Mouse (Mus musculus) liver, embryonic 14.5 days (tissue): ENCODE measurements around the gene Clnk. TPM values are rescaled to one million over a fixed set of nuclear protein-coding genes. Genes with fewer than 3 reads are reported as not detected.
"Not testable (repeated sequence)": the region's sequence is repeated elsewhere in the genome, so short reads cannot be mapped to it uniquely, and the experiment has no call there.

Experiments
- ATAC-seq: fragments of 200-750 bp; cut with Nextera tagmentation; 2 replicates; pipeline ENCODE4 v1.8.0; 2017; ENCODE audit warnings: moderate number of reproducible peaks, mild to moderate bottlenecking, moderate library complexity; ENCODE audit not compliant: insufficient read depth
- DNase-seq, 3 experiments: peaks; one replicate each; pipeline ENCODE4 v3.0.0-alpha.2; 2012 to 2013; ENCODE audit warnings: low read depth in 3 of 3, low spot score in 3 of 3
- H3K27ac ChIP-seq: fragments of 300-500 bp; sonication (generic); 2 replicates; pipeline ENCODE4 v1.5.1; 2014; ENCODE audit warnings: moderate library complexity, mild to moderate bottlenecking, control low read depth, inconsistent platforms
- H3K27me3 ChIP-seq: fragments of 300-500 bp; sonication (generic); 2 replicates; pipeline ENCODE4 v1.6.1; 2014; ENCODE audit warnings: mild to moderate bottlenecking, low read length, moderate library complexity; ENCODE audit not compliant: control insufficient read depth, insufficient read depth
- H3K36me3 ChIP-seq: fragments of 300-500 bp; sonication (generic); replicated peaks from 2 replicates; pipeline ENCODE4 v1.6.1; 2014; ENCODE audit warnings: low read depth; ENCODE audit not compliant: control insufficient read depth, insufficient read depth
- H3K4me1 ChIP-seq, 2 experiments: fragments of 200-500 bp in 1 of 2; fragments of 300-500 bp in 1 of 2; sonication (generic) in 1 of 2; replicated peaks; 2 replicates each; pipeline ENCODE4 v1.6.1; 2012 to 2014; ENCODE audit warnings: antibody characterized with exemption in 1 of 2, inconsistent platforms in 1 of 2, low read length in 1 of 2; ENCODE audit not compliant: control insufficient read depth in 2 of 2, insufficient read depth in 2 of 2
- H3K4me2 ChIP-seq: fragments of 300-500 bp; sonication (generic); 2 replicates; pipeline ENCODE4 v1.6.1; 2014; ENCODE audit warnings: low read depth, mild to moderate bottlenecking, control low read depth, moderate library complexity
- H3K4me3 ChIP-seq, 2 experiments: fragments of 200-500 bp in 1 of 2; fragments of 300-500 bp in 1 of 2; sonication (generic) in 1 of 2; 2 replicates each; pipeline ENCODE4 v1.5.1; 2012 to 2014; ENCODE audit warnings: low read depth in 2 of 2, low read length in 2 of 2, mild to moderate bottlenecking in 2 of 2, control low read depth in 1 of 2, inconsistent platforms in 1 of 2, moderate library complexity in 1 of 2; ENCODE audit not compliant: insufficient read depth in 1 of 2
- H3K9ac ChIP-seq: fragments of 300-500 bp; sonication (generic); replicated peaks from 2 replicates; pipeline ENCODE4 v1.6.1; 2014; ENCODE audit warnings: mild to moderate bottlenecking, control low read depth, moderate library complexity
- H3K9me3 ChIP-seq: fragments of 300-500 bp; sonication (generic); 2 replicates; pipeline ENCODE4 v1.6.1; 2016; ENCODE audit warnings: low read length, mixed read lengths; ENCODE audit not compliant: control insufficient read depth
- CTCF ChIP-seq: IDR thresholded peaks from 2 replicates; pipeline ENCODE4 v1.5.1; 2016; ENCODE audit warnings: antibody characterized with exemption, low read depth, control low read depth
- EP300 ChIP-seq: IDR thresholded peaks from 2 replicates; pipeline ENCODE4 v1.6.1; 2016; ENCODE audit warnings: antibody characterized with exemption, low read depth
- WGBS: fragments of 180-500 bp; shearing (Covaris S2); extraction: QIAGEN DNeasy Blood & Tissue Kit; methylation state at CpG from one replicate; pipeline ENCODE4 v1.1.7; 2014; ENCODE audit not compliant: insufficient replicate concordance; 5-methylcytosine and 5-hydroxymethylcytosine counted together
- polyA plus RNA-seq, 2 experiments: library from polyadenylated mRNA; depleted of rRNA in 1 of 2; stranded (reverse) in 1 of 2; unstranded in 1 of 2; fragments of >200 nt; fragmentation: Nextera tagmentation in 1 of 2; extraction: Ambion mirVana in 1 of 2; gene quantifications; 2 replicates each; pipeline versions ENCODE4 v1.2.1 to v1.2.3; 2012 to 2014

The Clnk gene
- polyA plus RNA-seq, 2 experiments: 0.07 to 0.18 TPM

- WGBS: 50% methylated on average over 1 of the region's 1 CpGs
- no peak for DNase-seq
Measured at GRCm38 (mm10) chr5:38888646-38889045, 12.0 kb upstream of the Clnk start.

DNA sequence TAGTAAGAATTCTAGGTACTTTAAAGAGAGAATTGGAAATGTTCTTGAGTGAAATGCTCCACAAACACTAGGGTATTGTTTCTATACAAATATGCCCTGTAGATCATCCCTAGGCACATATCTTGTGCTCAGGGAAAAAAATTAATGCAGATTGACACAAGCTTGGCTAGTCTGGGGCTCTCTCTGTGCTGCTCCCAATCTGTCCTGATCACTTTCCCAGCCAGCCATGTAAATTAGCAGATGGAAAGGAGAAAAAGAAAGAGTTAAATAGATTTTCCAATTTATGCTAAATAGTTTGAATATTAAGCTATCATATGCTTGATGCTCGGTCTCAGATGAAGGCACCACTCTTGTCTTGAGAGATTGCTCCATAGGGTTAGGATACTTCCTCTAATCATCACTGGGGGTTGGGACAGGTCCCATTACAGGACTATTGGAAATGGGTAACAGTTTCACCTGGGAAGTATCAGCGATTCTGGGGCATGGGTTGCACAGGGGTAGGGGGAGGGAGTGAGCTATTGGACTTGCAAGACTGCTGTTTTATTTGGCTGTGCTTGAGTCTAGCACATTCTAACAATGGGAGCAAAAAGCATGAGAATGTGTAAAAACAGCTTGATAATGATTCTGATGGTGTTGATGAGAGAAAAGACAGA lies 10.1 kb upstream of the Clnk start:
- DNase-seq: no peak
- no peaks in the 10 kb centered on the region for H3K27me3 ChIP-seq
- 49% methylated on average over 2 of the region's 2 CpGs for WGBS

More at GRCm38 (mm10) chr5:38888646-38889045, 12.0 kb upstream of the Clnk start:
- Histone ChIP-seq H3K4me1 (no peaks in the 10 kb centered on the region), H3K27me3 (no peaks in the 10 kb centered on the region), H3K9ac (no peak overlapping the region), H3K27ac (no peak overlapping the region), H3K36me3 (no peaks in the 10 kb centered on the region), H3K4me2 (no peak overlapping the region), H3K4me3 (no peak overlapping the region), H3K9me3 (no peaks in the 10 kb centered on the region)
- TF ChIP-seq EP300: no peak
- TF ChIP-seq CTCF: no peak
- ATAC-seq: no peak

DNA sequence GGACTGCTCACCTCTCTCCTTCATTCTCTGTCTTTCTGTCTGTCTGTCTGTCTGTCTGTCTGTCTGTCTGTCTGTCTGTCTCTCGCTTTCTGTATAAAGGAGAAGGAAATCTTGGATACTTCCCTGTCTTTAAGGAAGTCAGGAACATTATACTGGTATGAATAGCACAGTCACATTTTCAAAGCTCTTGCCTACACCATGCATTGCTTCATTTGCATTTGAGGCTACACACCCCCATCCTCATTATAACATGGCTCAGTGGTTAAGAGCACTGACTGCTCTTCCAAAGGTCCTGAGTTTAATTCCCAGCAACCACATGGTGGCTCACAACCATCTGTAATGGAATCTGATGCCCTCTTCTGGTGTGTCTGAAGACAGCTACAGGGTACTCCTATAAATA lies 6.0 kb upstream of the Clnk start:
- not testable (repeated sequence) for H3K27me3 ChIP-seq, H3K4me1 ChIP-seq, H3K4me2 ChIP-seq, ATAC-seq, H3K9me3 ChIP-seq, H3K27ac ChIP-seq, DNase-seq, H3K4me3 ChIP-seq, H3K36me3 ChIP-seq, H3K9ac ChIP-seq
- 77% methylated on average over 1 of the region's 1 CpGs for WGBS

More for the DNA sequence above, 10.1 kb upstream of the Clnk start:
- H3K36me3 ChIP-seq: no peaks in the 10 kb centered on the region
- no peaks in the 10 kb centered on the region for H3K4me1 ChIP-seq
- no peak overlapping the region for H3K9ac ChIP-seq
- no peak overlapping the region for H3K4me2 ChIP-seq
- H3K9me3 ChIP-seq: no peaks in the 10 kb centered on the region
- ATAC-seq: no peak
- H3K4me3 ChIP-seq: no peak overlapping the region
- H3K27ac ChIP-seq: no peak overlapping the region
- TF ChIP-seq CTCF (no peak), EP300 (no peak)

DNA sequence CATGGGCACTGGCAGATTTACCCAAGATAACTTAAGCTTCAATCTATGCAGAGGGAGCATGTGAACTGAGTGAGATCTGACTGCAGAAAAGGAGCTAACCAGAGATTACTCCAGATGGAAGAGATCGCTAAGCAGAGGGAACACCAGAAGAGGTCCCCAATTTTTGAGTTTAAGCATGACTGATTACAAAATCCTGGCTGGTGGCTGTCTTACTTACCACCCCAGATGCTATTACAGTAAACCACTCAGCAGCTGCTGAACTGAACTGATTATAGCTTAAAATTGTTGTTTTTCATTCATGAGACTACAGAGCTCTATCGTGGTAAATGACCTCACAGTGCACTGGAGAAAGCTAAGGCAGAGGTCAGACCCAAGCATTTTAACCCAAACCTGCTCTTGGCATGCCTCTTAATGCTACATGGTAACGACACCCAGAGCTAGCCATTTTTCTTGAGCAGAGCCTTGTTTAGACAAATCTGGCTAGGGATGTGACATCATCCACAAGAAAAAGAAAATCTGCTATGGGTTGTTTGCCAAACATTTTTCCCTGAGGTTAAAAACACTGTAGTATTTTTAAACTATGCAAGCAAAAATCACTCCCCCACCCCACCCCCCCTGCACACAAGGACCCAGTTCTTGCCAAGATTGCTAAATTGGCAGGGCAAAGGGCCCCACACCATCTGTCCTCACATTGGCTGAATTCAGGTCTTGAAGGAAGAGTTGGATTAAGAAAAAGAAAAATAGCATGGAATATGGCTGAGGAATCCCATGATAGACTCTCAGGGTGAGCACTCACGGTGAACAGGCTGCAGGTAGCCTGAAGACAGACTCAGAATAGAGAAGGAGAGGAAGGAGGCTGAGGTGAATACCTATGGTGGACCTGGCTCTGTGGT lies 5.4 kb upstream of the Clnk start:
- no peak overlapping the region for H3K4me3 ChIP-seq
- no peaks in the 10 kb centered on the region for H3K36me3 ChIP-seq
- no peak for ATAC-seq
- H3K27me3 ChIP-seq: no peaks in the 10 kb centered on the region
- no peaks in the 10 kb centered on the region for H3K4me1 ChIP-seq
- H3K4me2 ChIP-seq: no peak overlapping the region
- H3K9me3 ChIP-seq: no peaks in the 10 kb centered on the region
- no peak for DNase-seq
- TF ChIP-seq EP300: no peak
- no peak for TF ChIP-seq CTCF
- H3K9ac ChIP-seq: no peak overlapping the region
- no peak overlapping the region for H3K27ac ChIP-seq
- 53% methylated on average over 4 of the region's 4 CpGs for WGBS

- Histone ChIP-seq H3K27ac (no peak overlapping the region), H3K9me3 (no peaks in the 10 kb centered on the region), H3K4me1 (no peaks in the 10 kb centered on the region), H3K4me2 (no peak overlapping the region), H3K9ac (no peak overlapping the region), H3K27me3 (no peaks in the 10 kb centered on the region), H3K36me3 (no peaks in the 10 kb centered on the region), H3K4me3 (no peak overlapping the region)
- TF ChIP-seq CTCF (no peak), EP300 (no peak)
- no peak for DNase-seq
- ATAC-seq: no peak
- WGBS: 61% methylated on average over 1 of the region's 1 CpGs
Measured at GRCm38 (mm10) chr5:38881416-38881727, 4.8 kb upstream of the Clnk start.
